Mouse (Mus musculus) stomach, postnatal 0 days (tissue): ENCODE data around the gene Cyth3.

ENCODE experiments used
- CTCF ChIP-seq: IDR thresholded peaks from 2 replicates; pipeline ENCODE4 v1.5.1; 2016; ENCODE audit warnings: antibody characterized with exemption, low read depth, mild to moderate bottlenecking, moderate library complexity
- EP300 ChIP-seq: optimal IDR thresholded peaks from 2 replicates; pipeline ENCODE3; 2016; ENCODE audit warnings: antibody characterized with exemption

DNA sequence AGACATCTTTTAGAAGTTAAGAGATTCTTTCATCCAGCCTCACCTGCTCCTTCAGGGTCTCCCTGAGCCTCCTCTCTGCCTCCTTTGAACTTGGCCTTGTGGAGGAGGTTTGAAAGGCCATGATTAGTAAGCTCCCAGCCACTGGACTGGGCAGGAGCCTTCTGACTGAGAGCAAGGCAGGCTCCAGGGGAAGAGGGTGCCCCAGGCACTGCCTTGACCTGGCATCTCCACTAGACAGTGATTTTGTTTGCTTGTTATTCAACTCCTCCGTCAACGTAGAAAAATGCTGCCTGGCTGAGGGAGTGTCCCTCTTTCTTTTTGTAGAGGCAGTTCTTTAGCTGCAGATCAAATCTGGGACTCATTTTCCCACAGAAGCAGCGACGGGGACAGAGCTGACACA is 9.0 kb upstream of the Cyth3 start:
- TF ChIP-seq CTCF (no peak), EP300 (no peak)
